Mouse (Mus musculus) midbrain, postnatal 0 days (tissue): ENCODE data around the gene Cdsn. TPM values are rescaled to one million over a fixed set of nuclear protein-coding genes. Genes with fewer than 3 reads are reported as not detected.
A peak's percentile ranks its signal among the peaks of the same experiment; 100 is the strongest.

ENCODE experiments used
- ATAC-seq: fragments of 200-750 bp; cut with Nextera tagmentation; 2 replicates; pipeline ENCODE4 v1.8.0; 2017; ENCODE audit warnings: moderate number of reproducible peaks, mild to moderate bottlenecking, moderate TSS enrichment, moderate library complexity; ENCODE audit not compliant: low FRiP score
- DNase-seq: peaks from one replicate; pipeline ENCODE4 v3.0.0-alpha.2; 2015; ENCODE audit warnings: low spot score
- H3K27ac ChIP-seq: fragments of 300-500 bp; sonication (generic); 2 replicates; pipeline ENCODE4 v1.5.1; 2014; ENCODE audit warnings: low read depth, mild to moderate bottlenecking, low read length, mixed read lengths
- H3K27me3 ChIP-seq: fragments of 300-500 bp; sonication (generic); 2 replicates; pipeline ENCODE4 v1.6.1; 2014; ENCODE audit warnings: low read length, control low read depth, mixed read lengths; ENCODE audit not compliant: insufficient read depth
- H3K36me3 ChIP-seq: fragments of 300-500 bp; sonication (generic); 2 replicates; pipeline ENCODE4 v1.6.1; 2014; ENCODE audit warnings: low read length, control low read depth, mixed read lengths; ENCODE audit not compliant: insufficient read depth
- H3K4me1 ChIP-seq: fragments of 300-500 bp; sonication (generic); 2 replicates; pipeline ENCODE4 v1.6.1; 2014; ENCODE audit warnings: mild to moderate bottlenecking, control low read depth, antibody characterized with exemption, low read length, mixed read lengths; ENCODE audit not compliant: insufficient read depth
- H3K4me2 ChIP-seq: fragments of 300-500 bp; sonication (generic); 2 replicates; pipeline ENCODE4 v1.6.1; 2014; ENCODE audit warnings: low read depth, mild to moderate bottlenecking, low read length, mixed read lengths; ENCODE audit not compliant: poor library complexity, severe bottlenecking
- H3K4me3 ChIP-seq: fragments of 300-500 bp; sonication (generic); 2 replicates; pipeline ENCODE4 v1.5.1; 2014; ENCODE audit warnings: low read depth, mild to moderate bottlenecking, low read length, moderate library complexity
- H3K9ac ChIP-seq: fragments of 300-500 bp; sonication (generic); replicated peaks from 2 replicates; pipeline ENCODE4 v1.6.1; 2014; ENCODE audit warnings: mild to moderate bottlenecking, low read length, moderate library complexity, mixed read lengths; ENCODE audit not compliant: poor library complexity, severe bottlenecking
- H3K9me3 ChIP-seq: fragments of 300-500 bp; sonication (generic); 2 replicates; pipeline ENCODE4 v1.6.1; 2016; ENCODE audit warnings: low read length, control low read depth
- CTCF ChIP-seq: IDR thresholded peaks from 2 replicates; pipeline ENCODE4 v1.5.1; 2016; ENCODE audit warnings: antibody characterized with exemption, mild to moderate bottlenecking
- WGBS: fragments of 180-500 bp; shearing (Covaris S2); extraction: QIAGEN DNeasy Blood & Tissue Kit; methylation state at CpG from one replicate; pipeline ENCODE4 v1.1.7; 2014; 5-methylcytosine and 5-hydroxymethylcytosine counted together
- polyA plus RNA-seq: library from polyadenylated mRNA; unstranded; fragments of >200 nt; fragmentation: Nextera tagmentation; extraction: Ambion mirVana; gene quantifications from 2 replicates; pipeline ENCODE4 v1.2.1, GENCODE M21; 2015
- total RNA-seq: library from RNA; depleted of rRNA; stranded (reverse); fragments of >200 nt; gene quantifications from 2 replicates; pipeline ENCODE4 v1.2.3, GENCODE M21; 2014

The Cdsn gene
- total and polyA plus RNA-seq, 2 experiments from 2014 or later: 0.22 to 1.2 TPM

DNA sequence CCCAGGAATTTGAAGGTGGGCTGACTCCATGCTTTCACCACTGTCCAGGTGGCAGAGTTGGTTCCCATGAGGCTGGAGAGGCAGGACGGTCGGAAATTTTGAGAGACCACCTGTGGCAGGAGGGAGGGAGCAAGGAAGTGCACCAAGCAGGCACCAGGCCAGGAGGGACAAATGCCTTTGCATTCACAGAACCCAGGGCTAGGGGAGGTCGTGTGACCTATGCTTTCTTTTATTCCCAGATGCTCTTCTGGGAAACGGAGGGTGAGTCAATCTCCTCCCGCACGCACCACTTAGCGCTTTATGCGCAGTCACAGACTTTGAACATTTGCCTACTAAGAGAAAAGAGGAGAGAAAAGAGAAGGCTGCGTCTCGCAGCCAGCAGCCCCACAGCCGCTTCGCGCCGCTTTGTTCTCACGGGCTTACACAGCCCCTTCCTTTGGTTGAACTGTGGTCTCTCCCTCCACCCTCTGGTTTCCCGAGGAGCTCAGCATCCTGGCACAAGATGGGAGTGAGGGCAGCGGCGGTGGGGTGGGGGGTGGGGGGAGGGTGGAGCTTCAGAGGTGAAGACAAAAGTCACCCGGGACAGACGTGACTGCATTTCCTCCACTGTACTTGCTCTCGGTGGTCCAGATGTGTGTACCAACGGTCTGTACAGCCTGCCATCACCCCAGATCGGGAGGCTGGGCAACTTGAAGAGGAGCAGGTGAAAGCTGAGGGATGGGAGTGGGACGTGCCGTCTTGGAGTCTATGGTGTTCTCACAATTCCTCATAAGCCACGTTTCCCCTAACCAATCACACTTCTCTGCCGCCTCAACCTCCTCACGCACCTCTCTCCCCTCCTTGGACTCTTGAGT is 17.4 kb downstream of the Cdsn start:
- Histone ChIP-seq H3K4me3 (peak overlapping the region; percentile 30; the same call in 1 of the 2 replicates), H3K27ac (no peak overlapping the region), H3K9me3 (no peaks in the 10 kb centered on the region), H3K9ac (peak overlapping the region; percentile 44), H3K4me2 (peak overlapping the region; percentile 61), H3K36me3 (no peaks in the 10 kb centered on the region), H3K27me3 (peaks cover 7% of the 10 kb centered on the region; the same call in 1 of the 2 replicates), H3K4me1 (peaks cover 3% of the 10 kb centered on the region; the same call in 1 of the 2 replicates)
- DNase-seq (peak; percentile 27), ATAC-seq (0 out of 2 replicates have a peak, but pooled peaks have one; percentile 27)
- WGBS: 3% methylated on average over 28 of the region's 28 CpGs
- no peak for TF ChIP-seq CTCF

DNA sequence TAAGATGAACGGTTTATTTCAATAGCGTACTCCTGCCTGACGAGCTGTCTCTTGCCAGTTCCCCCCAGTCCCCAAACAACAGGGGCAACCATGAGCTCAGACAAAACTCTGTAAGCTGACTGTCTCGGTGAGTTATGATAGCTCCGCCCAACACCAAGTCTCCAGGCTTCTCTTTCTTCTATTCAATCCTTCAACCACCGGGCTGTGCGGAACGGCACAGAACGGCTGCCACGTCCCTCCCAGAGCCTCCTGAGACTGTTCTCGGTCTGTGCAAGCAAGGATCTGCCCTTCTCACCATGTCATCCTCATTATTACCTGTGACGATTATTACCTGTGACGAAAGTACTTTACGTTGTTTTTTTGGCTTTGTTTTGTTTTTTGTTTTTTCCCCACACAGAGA is 18.9 kb downstream of the Cdsn start:
- no peak for TF ChIP-seq CTCF
- no peaks in the 10 kb centered on the region for H3K9me3 ChIP-seq
- no peaks in the 10 kb centered on the region for H3K36me3 ChIP-seq
- H3K4me3 ChIP-seq: no peak overlapping the region
- H3K27me3 ChIP-seq: peaks cover 7% of the 10 kb centered on the region; the same call in 1 of the 2 replicates
- no peak overlapping the region for H3K4me2 ChIP-seq
- no peak overlapping the region for H3K9ac ChIP-seq
- WGBS: 71% methylated on average over 14 of the region's 14 CpGs
- H3K27ac ChIP-seq: no peak overlapping the region
- ATAC-seq (no peak), DNase-seq (no peak)
- peaks cover 3% of the 10 kb centered on the region; the same call in 1 of the 2 replicates for H3K4me1 ChIP-seq

DNA sequence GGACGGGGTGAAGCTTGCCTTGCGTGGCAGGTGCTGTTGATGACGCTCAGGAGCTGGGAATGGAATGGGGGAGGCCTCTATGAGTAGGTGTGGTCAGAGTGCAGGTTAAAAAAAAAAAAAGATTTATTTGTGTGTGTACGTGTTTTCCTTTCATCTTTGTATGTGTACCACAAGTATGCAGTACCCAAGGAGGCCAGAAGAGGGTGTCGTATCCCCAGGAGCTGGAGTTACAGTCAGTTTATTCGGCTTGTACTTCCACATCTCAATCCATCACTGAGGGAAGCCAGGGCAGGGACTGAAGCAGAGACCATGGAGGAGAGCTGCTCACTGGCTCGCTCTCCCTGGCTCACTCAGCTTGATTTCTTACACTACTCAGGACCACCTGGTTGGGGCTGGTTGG is 19.5 kb downstream of the Cdsn start:
- H3K27me3 ChIP-seq: peaks cover 7% of the 10 kb centered on the region; the same call in 1 of the 2 replicates
- H3K36me3 ChIP-seq: no peaks in the 10 kb centered on the region
- no peak overlapping the region for H3K9ac ChIP-seq
- DNase-seq (no peak), ATAC-seq (no peak)
- H3K4me3 ChIP-seq: no peak overlapping the region
- H3K4me1 ChIP-seq: peaks cover 3% of the 10 kb centered on the region; the same call in 1 of the 2 replicates
- peak; percentile 17; the same call in 1 of the 2 replicates for TF ChIP-seq CTCF
- H3K27ac ChIP-seq: no peak overlapping the region
- no peak overlapping the region for H3K4me2 ChIP-seq
- H3K9me3 ChIP-seq: no peaks in the 10 kb centered on the region
- 95% methylated on average over 7 of the region's 7 CpGs for WGBS

GRCm38 (mm10) chr17:35578211-35578610 is 26.3 kb downstream of the Cdsn start:
- no peak overlapping the region for H3K4me3 ChIP-seq
- peak; percentile 97 for TF ChIP-seq CTCF
- no peak overlapping the region for H3K4me2 ChIP-seq
- H3K27me3 ChIP-seq: no peaks in the 10 kb centered on the region; the same call in 1 of the 2 replicates
- H3K9me3 ChIP-seq: no peaks in the 10 kb centered on the region
- DNase-seq: peak; percentile 84
- no peak overlapping the region for H3K27ac ChIP-seq
- no peaks in the 10 kb centered on the region for H3K4me1 ChIP-seq
- WGBS: 23% methylated on average over 6 of the region's 6 CpGs
- H3K9ac ChIP-seq: no peak overlapping the region
- no peak for ATAC-seq
- no peaks in the 10 kb centered on the region for H3K36me3 ChIP-seq

- peak; percentile 72 for TF ChIP-seq CTCF
- H3K4me1 ChIP-seq: no peaks in the 10 kb centered on the region
Measured at GRCm38 (mm10) chr17:35582900-35583299, 31.0 kb downstream of the Cdsn start.

More at GRCm38 (mm10) chr17:35582900-35583299, 31.0 kb downstream of the Cdsn start:
- ATAC-seq: no peak
- WGBS: 91% methylated on average over 1 of the region's 1 CpGs
- Histone ChIP-seq H3K9ac (no peak overlapping the region), H3K27me3 (no peaks in the 10 kb centered on the region; the same call in 1 of the 2 replicates), H3K4me2 (no peak overlapping the region), H3K9me3 (no peaks in the 10 kb centered on the region), H3K4me3 (no peak overlapping the region), H3K36me3 (no peaks in the 10 kb centered on the region), H3K27ac (no peak overlapping the region)
- DNase-seq: no peak
